Mouse (Mus musculus) mesoderm, embryonic 11.5 days (tissue): ENCODE measurements around the gene Slc24a2.

ENCODE experiments used
- DNase-seq: peaks from one replicate; pipeline ENCODE4 v3.0.0-alpha.2; 2012; ENCODE audit warnings: low read depth, low spot score

The Slc24a2 gene

DNA sequence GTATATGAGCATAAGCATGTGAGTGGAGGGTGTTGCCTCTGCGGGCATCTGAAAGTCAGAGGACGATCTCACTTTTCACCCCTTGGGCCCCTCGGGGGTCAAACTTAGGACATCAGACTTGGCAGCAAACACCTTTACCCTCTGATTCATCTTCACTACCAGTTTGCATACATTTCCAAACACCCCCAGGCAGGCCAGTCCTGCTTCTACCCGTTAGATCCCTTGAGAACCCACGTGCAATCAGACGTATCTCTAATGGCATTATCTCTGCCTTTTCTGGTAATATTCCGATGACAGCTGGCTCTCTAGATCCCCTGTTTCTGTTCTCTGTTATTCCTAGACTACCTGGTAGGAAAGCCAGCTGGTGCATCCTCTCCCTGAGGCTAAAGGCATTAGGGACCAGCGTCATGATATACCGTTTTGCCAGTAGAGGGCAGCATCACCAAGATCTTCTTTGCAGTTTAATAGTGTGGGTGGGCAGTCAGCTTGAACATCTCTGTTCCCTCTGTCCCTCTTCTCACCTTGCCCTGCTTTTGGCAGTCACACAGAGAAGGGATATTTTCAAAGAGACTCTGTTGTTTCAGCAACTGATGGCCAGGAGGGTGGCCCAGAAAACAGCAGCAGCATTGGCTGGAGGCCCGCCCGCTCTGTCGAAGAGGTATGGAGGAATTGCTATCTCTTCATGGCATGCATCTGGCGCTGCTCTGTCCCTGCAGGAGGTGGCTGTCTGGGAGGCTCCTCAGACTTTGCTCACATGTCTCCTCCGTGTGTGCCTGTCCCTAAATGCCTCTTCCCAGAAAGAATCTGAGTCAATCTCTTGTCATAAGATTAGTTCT lies 272.5 kb downstream of the Slc24a2 start:
- peak; percentile 79 for DNase-seq

DNA sequence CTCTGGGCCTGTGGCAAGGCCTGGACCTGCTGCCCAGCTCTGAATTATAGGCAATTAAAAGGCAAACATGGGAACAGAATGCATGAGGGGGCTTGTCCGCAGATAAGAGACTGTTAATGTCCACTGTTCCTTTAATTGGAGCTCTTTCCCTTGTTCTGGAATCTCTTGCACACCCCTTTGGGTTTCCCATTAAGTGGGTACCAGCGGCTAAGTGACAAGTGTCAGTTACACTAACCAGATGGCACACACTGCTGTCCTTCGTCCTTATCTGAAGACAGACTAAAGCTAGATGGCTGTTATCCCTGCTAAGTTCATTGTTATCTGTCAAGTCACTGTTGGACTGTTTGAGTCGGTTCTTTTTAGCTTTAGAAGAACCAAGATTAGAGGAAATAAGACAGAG lies 274.8 kb downstream of the Slc24a2 start:
- no peak for DNase-seq

GRCm38 (mm10) chr4:86953519-86953918 lies 276.8 kb downstream of the Slc24a2 start:
- DNase-seq: peak; percentile 20

GRCm38 (mm10) chr4:86948794-86949193 lies 281.5 kb downstream of the Slc24a2 start:
- DNase-seq: no peak

DNA sequence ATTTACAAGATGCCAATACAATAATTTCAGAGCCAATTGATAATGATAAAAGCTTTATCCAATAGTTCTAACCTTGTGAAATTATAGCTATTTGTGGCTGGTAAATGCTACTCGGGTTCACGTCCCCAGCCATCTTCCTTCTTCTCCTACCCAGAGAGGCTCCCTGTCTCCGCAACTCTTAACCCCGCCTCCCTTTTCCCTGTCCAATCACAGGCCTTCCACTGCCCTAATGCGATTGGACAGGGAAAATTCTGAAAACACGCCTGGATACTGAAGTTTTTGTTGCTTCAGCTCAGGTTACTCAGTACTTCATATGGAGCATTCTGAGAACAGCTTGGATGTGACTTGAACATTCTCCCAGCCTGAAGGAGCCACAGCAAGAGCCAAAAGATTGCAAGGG lies 287.0 kb downstream of the Slc24a2 start:
- DNase-seq: peak; percentile 23

- DNase-seq: no peak
Observed at GRCm38 (mm10) chr4:86942656-86943055, 287.6 kb downstream of the Slc24a2 start.

GRCm38 (mm10) chr4:86936706-86937105 lies 293.6 kb downstream of the Slc24a2 start:
- DNase-seq: no peak

DNA sequence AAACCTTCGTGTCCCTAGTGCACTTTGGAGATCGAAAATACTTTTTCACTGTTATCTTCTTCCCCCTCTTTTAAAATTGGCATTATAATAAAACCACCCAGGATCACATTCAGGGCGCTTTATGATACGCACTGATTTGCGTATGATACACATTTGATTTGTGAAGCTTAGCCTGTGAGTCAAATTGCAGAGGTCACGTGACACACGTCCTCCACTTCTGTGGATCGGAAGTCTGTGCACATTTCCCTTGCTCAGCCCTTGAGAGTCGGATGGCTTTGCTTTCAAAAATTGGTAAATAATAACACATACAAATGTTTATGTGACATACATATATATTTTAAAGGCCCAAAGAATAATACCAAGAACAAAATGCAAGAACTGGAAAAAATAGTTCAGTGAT lies 294.1 kb downstream of the Slc24a2 start:
- DNase-seq: no peak
